Mouse (Mus musculus): ENCODE results near the gene Zfp526. TPM values are rescaled to one million over a fixed set of nuclear protein-coding genes. Genes with fewer than 3 reads are reported as not detected.

The Zfp526 gene
- total RNA-seq, 2 experiments from 2014 or later = 10.5 to 12.4 TPM

DNA sequence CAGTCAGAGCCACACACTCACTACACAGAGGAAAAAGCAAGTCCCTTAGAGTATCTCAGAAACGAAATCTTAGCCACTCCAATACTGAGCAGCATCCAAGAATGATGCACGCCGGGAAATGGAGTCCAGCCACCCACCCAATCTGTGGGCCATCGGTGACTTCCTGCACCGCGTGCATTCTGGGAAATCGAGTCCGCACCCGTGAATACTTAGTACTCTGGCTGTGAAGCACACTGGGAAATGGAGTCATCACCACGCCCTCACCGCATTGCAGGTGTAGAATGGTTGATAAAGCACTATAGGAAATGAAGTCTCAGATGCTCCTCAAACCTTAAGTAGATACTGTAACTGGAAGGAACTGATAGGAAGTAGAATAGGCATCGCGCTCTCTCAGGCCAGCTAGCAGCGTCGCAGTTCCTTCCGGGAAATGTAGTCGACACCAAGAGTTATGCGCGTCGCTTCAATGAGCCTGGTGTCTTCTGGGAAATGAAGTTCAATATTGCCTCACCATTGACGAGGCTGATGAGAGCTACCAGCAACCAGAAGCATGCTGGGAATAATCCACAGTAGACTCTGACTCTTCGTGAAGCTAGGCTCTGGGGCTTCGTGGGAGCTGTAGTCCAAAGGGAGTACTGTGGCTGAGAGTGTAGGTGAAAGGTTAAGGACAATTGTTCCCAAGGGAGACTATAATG lies 16.9 kb downstream of the Zfp526 start:
- DNase-seq (ENCODE audit: extremely low spot score in 1 of 2, low spot score in 1 of 2) = peak; percentile 76 to 94

DNA sequence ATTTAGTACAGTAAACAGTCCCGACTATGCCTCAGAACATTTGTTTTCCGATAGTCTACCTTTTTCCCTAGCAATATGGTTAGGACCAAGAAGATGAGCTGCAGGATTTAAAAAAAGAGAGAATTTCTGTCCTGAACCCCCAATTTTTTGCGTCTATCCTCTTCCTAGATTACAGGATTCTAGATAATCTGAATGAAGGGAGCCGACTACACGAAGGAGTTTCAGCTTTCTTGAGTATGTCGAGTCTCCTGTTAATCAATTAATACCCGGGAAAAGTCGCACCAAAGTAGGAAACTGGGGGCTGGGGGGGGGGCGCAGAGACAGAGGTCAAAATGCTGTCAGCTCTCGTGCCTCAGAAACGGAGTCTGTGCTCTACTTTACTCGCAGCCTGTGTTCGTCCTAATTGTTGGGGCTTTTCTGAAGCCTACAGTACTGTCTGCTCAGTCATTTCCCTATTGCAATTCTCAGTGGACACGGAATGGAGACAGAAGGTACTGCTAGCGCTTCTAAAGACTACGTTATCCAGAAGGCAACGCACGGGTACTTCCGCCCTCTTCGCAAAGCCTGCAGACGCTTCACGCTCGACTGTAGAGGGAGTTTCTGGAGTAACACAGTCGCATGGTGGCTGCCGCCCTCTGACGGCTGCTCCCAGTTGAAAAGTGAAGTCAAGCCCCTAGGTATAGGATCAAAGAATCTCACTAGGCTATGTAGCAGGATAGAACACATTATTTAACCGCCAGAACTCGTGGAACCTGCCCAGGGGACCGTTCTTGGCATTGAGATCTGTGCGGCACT lies 17.8 kb downstream of the Zfp526 start:
- DNase-seq (ENCODE audit: extremely low spot score in 1 of 2, low spot score in 1 of 2) = peak in 1 of 2 experiments; percentile 69

GRCm38 (mm10) chr7:25240631-25241030 lies 19.4 kb downstream of the Zfp526 start:
- no peak for DNase-seq (ENCODE audit: extremely low spot score in 1 of 2, low spot score in 1 of 2)

- peak in 1 of 2 experiments; percentile 58 for DNase-seq (ENCODE audit: extremely low spot score in 1 of 2, low spot score in 1 of 2)
Measured at GRCm38 (mm10) chr7:25241062-25241461, 19.8 kb downstream of the Zfp526 start.

GRCm38 (mm10) chr7:25243361-25243760 lies 22.1 kb downstream of the Zfp526 start:
- DNase-seq (ENCODE audit: extremely low spot score in 1 of 2, low spot score in 1 of 2) = no peak

GRCm38 (mm10) chr7:25244562-25245369 lies 23.5 kb downstream of the Zfp526 start:
- DNase-seq (ENCODE audit: extremely low spot score in 1 of 2, low spot score in 1 of 2) = no peak

DNA sequence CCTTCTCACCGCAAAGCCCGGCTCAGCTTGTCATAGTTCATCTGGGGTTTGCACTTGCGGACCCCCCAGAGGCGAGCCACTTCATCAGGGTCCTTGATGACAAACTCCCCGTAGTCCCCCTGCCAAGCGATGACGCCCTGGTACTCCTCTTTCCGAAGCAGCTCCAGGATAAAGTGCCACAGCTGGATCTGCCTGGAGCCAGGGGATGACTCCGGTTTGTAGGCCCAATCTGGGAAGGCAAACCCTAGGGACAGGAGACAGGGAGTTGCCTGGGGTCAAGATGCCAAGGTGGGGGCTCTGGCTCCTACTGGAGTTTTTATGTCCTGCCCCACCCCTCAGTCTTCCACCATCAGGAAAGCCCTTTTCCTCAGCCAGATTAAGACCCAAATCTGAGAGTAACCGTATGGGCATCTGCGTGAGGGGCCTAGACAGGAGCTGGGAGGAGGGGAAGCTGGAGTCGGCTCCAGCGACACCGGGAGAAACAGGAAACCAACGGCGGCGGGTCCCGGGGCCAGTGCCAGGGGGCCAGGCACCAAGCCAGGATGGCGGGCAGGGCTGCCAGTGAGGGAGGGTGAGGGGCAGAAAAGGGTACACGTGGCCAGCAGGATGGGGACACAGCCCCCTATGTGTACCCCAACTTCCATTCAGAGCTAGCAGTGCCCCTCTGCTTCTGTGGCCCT lies 25.0 kb downstream of the Zfp526 start:
- DNase-seq (ENCODE audit: extremely low spot score in 1 of 2, low spot score in 1 of 2) = peak; percentile 72 to 75

GRCm38 (mm10) chr7:25246759-25247137 lies 25.5 kb downstream of the Zfp526 start:
- no peak for DNase-seq (ENCODE audit: extremely low spot score in 1 of 2, low spot score in 1 of 2)

DNA sequence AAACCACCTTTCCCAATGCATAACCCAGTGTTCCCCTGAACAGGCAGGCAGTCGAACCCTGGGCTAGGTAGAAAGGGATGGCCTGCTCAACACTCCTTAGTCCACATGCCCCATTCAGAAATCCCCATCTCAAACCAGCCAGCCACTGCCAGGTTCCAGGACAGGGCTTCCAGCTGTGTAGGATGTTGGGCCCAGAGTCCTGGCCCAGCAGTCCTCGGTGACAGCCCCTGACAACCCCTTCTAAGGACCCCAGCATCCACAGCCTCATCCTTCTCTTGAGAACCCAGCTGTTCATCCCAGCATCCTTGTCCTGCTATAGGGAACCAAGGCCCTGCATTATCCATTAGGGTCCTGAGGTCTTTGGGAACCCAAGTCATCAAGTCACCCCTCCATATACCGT lies 26.3 kb downstream of the Zfp526 start:
- DNase-seq (ENCODE audit: extremely low spot score in 1 of 2, low spot score in 1 of 2) = no peak

GRCm38 (mm10) chr7:25248018-25248647 lies 26.9 kb downstream of the Zfp526 start:
- DNase-seq (ENCODE audit: extremely low spot score in 1 of 2, low spot score in 1 of 2) = peak; percentile 52 to 64

DNA sequence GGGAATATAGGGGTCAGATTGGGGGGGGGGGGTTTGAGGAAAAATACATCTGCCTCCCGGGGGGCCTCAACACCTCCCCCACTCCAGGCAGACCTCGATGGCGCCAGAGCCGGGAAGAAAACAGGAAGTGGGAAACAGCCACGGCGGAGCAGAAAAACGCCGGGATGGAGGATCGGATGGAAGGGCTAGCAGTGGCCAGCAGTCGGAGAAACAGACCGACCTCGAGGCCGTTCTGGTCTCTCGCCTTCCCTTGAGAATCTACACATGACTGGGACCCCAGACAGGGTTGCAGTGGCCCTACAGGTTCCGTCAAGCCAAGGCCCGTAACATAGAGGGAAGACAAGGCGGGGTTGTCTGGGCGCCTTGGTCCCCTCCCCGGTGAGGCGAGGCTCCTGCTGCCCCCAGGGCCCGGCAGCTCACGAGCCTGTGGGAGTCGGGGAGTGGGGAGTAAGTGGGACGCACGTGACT lies 27.7 kb downstream of the Zfp526 start:
- no peak for DNase-seq (ENCODE audit: extremely low spot score in 1 of 2, low spot score in 1 of 2)

DNA sequence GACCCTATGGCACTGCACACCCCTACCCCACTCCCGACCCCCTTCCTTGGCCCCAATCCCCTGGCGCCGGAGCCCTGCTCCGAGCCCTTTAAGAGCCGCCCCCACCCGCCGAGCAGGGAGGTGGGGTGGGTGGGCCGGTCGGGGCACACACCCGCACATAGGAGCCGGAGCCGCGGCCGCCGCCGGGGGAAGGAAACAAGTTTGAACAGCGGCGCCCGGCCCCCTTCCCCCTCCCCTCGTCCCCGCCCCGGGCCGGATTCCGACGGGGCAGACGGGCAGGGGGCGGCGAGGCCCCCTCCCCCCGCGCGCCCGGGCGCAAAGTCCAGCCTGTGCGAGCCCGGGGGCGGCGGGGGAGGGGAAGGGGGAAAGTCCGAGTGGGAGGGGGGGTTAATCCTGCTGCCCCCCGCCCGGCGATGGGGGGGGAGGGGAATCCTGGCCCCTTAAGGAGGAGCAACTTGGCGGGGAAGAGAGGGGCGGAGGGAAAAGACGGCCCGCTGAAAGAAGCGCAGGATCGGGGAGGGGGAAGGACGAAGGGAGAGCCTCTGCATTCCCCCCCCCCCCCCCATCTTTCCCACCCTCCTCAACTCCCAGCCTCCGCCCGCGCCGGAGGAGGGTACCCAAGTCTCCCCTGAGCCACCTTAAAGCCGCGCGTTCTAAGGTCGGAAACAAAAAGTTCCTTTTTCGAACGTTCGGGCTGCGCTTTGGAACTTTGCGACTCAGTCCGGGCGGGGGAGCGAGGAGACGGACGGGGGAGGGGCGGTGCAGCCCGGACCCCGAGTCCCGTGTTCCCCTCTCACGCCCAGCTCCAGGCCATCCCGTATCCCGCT lies 28.3 kb downstream of the Zfp526 start:
- peak in 1 of 2 experiments; percentile 54 for DNase-seq (ENCODE audit: extremely low spot score in 1 of 2, low spot score in 1 of 2)

- DNase-seq (ENCODE audit: extremely low spot score in 1 of 2, low spot score in 1 of 2) = peak; percentile 94 to 96
Measured at GRCm38 (mm10) chr7:25250141-25250972, 29.1 kb downstream of the Zfp526 start, which contains the start of gene Erf. Gene Erf, minus strand, starts transcription at chr7:25250761.

DNA sequence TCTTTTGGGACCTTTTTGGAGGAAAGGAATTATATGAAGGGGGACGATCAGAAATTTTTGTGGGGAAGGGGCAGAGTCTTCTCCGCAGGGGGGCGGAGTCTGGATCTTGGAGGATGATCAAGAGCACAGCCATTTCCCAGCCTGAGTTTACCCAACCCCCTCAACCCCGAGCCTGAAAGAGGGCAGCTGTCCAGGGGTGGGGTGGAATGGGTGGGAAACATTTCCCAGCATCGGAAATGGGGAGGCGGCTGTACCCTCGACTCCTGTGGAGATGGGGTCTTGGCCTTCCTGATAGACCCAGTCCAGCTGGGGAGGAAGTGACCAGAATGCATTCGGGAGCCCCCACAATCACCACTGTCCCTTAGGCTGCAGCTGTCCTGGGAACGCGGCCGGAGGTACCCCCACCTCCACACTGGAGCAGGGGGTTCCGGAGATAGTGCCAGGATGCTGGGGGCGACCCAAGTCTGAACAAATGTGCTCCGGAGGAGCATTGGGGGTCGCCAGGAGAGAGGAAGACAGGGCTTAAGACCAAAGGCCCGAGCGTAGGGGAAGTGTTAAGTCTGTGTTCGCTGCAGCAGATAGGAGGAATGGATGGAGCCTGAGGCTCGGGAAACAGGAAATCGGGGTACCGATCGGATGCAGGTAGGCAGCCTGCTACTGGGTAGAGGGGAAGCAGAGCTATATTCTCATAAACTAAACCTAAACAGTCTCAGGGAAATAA lies 30.0 kb downstream of the Zfp526 start:
- no peak for DNase-seq (ENCODE audit: extremely low spot score in 1 of 2, low spot score in 1 of 2)

- no peak for DNase-seq (ENCODE audit: extremely low spot score in 1 of 2, low spot score in 1 of 2)
Measured at GRCm38 (mm10) chr7:25251822-25252221, 30.6 kb downstream of the Zfp526 start.

DNA sequence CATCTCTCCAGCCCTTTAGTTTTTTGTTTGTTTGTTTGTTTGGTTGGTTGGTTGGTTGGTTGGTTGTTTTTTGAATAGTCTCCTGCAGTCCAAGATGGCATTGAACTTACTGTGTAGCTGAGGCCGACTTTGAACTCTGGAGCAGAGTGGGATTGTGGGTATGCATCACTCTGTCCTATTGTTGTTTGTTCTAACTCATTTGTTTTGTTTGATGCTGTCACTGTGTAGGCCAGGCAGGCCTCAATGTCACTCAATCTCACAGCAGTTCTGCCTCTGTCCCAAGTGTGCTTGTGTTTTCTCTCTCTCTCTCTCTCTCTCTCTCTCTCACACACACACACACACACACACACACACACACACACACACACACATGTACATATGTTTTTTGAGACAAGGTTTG lies 40.7 kb downstream of the Zfp526 start:
- DNase-seq (ENCODE audit: extremely low spot score in 1 of 2, low spot score in 1 of 2) = no peak

All from layer of hippocampus, postnatal 25 days (tissue).